8 mouse cellular contexts compared by ENCODE assay signal in the genomic region with DNA sequence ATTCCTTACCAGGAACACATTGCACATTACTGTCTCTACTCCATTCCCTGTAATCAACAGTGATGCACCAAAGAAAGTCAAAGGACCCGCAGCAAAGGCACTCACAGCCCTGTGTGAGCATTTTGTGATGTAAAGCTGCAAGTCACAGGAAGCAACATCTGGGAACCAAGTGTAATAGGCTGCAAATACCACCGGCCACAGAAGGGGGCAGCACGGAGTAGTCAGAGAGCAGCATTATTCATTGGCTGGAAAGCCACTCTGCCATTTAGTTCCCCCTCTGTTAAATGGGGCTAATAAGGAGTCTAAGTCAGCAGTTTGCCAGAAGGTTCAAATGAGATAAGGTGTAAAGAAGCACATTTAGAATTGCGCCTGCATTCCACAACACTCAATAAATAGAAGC.
A peak's percentile ranks its signal among the peaks of the same experiment; 100 is the strongest.
DNase-seq lines count a peak whose midpoint lies in the region; ATAC-seq and TF ChIP-seq lines count a peak whose summit lies in the region.

No protein-coding gene starts in this region.

- no peak for ATAC-seq in midbrain, postnatal 0 days (ENCODE audit: low FRiP score)
- no peak for ATAC-seq in midbrain, embryonic 16.5 days

- H3K9ac ChIP-seq in heart, adult 2 months (ENCODE audit: low read depth, low read length), result no peak overlapping the region
- no peak overlapping the region for H3K9ac ChIP-seq in midbrain, postnatal 0 days (replicated peaks; ENCODE audit: low read length, poor library complexity, severe bottlenecking)
- no peak overlapping the region for H3K9ac ChIP-seq in midbrain, embryonic 16.5 days (ENCODE audit: low read depth, low read length)

- no peak overlapping the region for H3K4me3 ChIP-seq in heart, adult 2 months
- H3K4me3 ChIP-seq in midbrain, postnatal 0 days (ENCODE audit: low read depth, low read length), result no peak overlapping the region
- H3K4me3 ChIP-seq in midbrain, embryonic 16.5 days (ENCODE audit: low read depth, low read length), result no peak overlapping the region

- no peaks in the 10 kb centered on the region for H3K27me3 ChIP-seq in heart, adult 2 months (ENCODE audit: control insufficient read depth, insufficient read depth, low read length)
- no peaks in the 10 kb centered on the region for H3K27me3 ChIP-seq in midbrain, postnatal 0 days (ENCODE audit: insufficient read depth, low read length)
- no peaks in the 10 kb centered on the region for H3K27me3 ChIP-seq in midbrain, embryonic 16.5 days (ENCODE audit: control insufficient read depth, insufficient read depth, low read depth, low read length)

- no peaks in the 10 kb centered on the region for H3K9me3 ChIP-seq in midbrain, postnatal 0 days (ENCODE audit: low read length)
- H3K9me3 ChIP-seq in midbrain, embryonic 16.5 days (replicated peaks; ENCODE audit: control insufficient read depth, low read length, poor library complexity, severe bottlenecking), result no peaks in the 10 kb centered on the region

- no peaks in the 10 kb centered on the region for H3K36me3 ChIP-seq in heart, adult 2 months (ENCODE audit: control insufficient read depth, insufficient read depth, low read length)
- no peaks in the 10 kb centered on the region for H3K36me3 ChIP-seq in midbrain, postnatal 0 days (ENCODE audit: insufficient read depth, low read length)
- H3K36me3 ChIP-seq in midbrain, embryonic 16.5 days (ENCODE audit: control insufficient read depth, insufficient read depth, low read length), result no peaks in the 10 kb centered on the region

- intact Hi-C loops in heart, adult 2 months (cut with DNase I), result no loop called here
- intact Hi-C loops in heart, postnatal 25 days (cut with DNase I), result no loop called here

- no peak overlapping the region for H3K27ac ChIP-seq in heart, adult 2 months
- no peak overlapping the region for H3K27ac ChIP-seq in midbrain, postnatal 0 days (ENCODE audit: low read depth, low read length)
- no peak overlapping the region for H3K27ac ChIP-seq in midbrain, embryonic 16.5 days (ENCODE audit: low read length)

- H3K4me2 ChIP-seq in midbrain, postnatal 0 days (ENCODE audit: low read depth, low read length, poor library complexity, severe bottlenecking), result no peak overlapping the region
- no peak overlapping the region for H3K4me2 ChIP-seq in midbrain, embryonic 16.5 days (ENCODE audit: low read length)

- no peak for TF ChIP-seq EP300 in heart, adult 2 months (IDR thresholded peaks at IDR 0.05; ENCODE audit: insufficient read depth, low read depth, low read length)

- 54% methylated on average over 4 of the region's 4 CpGs for WGBS in heart, adult 2 months
- WGBS in midbrain, postnatal 0 days, result 54% methylated on average over 4 of the region's 4 CpGs
- WGBS in midbrain, embryonic 16.5 days, result 58% methylated on average over 4 of the region's 4 CpGs

- DNase-seq in heart, adult 2 months, result peak in 1 of 2 experiments; percentile 20
- no peak for DNase-seq in heart, postnatal 25 days (ENCODE audit: low spot score)
- DNase-seq in midbrain, postnatal 0 days (ENCODE audit: low spot score), result no peak
- DNase-seq in brain, adult 2 months (ENCODE audit: low read depth, low spot score), result peak; percentile 13
- DNase-seq in lung, postnatal 36 days, result peak; percentile 55
- no peak for DNase-seq in urinary bladder, adult 2 months (ENCODE audit: low spot score)
- DNase-seq in gastrocnemius, postnatal 4 days (ENCODE audit: low spot score in 2 of 2), result no peak

- H3K79me2 ChIP-seq in heart, adult 2 months (replicated peaks; ENCODE audit: control insufficient read depth, insufficient read depth, low read length), result no peaks in the 10 kb centered on the region

- H3K4me1 ChIP-seq in heart, adult 2 months (ENCODE audit: control insufficient read depth, insufficient read depth, low read length), result no peaks in the 10 kb centered on the region
- no peaks in the 10 kb centered on the region for H3K4me1 ChIP-seq in midbrain, postnatal 0 days (ENCODE audit: insufficient read depth, low read length)
- H3K4me1 ChIP-seq in midbrain, embryonic 16.5 days (ENCODE audit: control insufficient read depth, insufficient read depth, low read length), result no peaks in the 10 kb centered on the region

- no peak for TF ChIP-seq POLR2A in heart, adult 2 months (IDR thresholded peaks at IDR 0.05; ENCODE audit: insufficient read depth, low read depth, low read length)

- peak; percentile 52 for TF ChIP-seq CTCF in heart, adult 2 months (IDR thresholded peaks at IDR 0.05)
- peak; percentile 61 for TF ChIP-seq CTCF in midbrain, postnatal 0 days (IDR thresholded peaks at IDR 0.05)

Comparison
In these comparisons a context has a peak if more than half of its experiments do, and no peak if none do; other contexts are left out.
1. DNase-seq: peak in brain, adult 2 months (single experiment) and lung, postnatal 36 days (single experiment); none in heart, postnatal 25 days (single experiment), midbrain, postnatal 0 days (single experiment), urinary bladder, adult 2 months (single experiment) and gastrocnemius, postnatal 4 days (0 of 2).